Mouse (Mus musculus) layer of hippocampus, adult 18-20 months (tissue): Measurements from ENCODE around the gene Zfp760. TPM values are rescaled to one million over a fixed set of nuclear protein-coding genes. Genes with fewer than 3 reads are reported as not detected.
"Not testable (repeated sequence)": the region's sequence is repeated elsewhere in the genome, so short reads cannot be mapped to it uniquely, and the experiment has no call there.

Experiments
- DNase-seq, 2 experiments: peaks; one replicate each; pipeline ENCODE4 v3.0.0; 2022; ENCODE audit warnings: low spot score in 2 of 2
- long read RNA-seq: library from polyadenylated mRNA; stranded (forward); transcript quantifications from one replicate; pipeline ENCODE4 v2.0.0, GENCODE M21; 2021
- total RNA-seq, 2 experiments: library from RNA; stranded (reverse); gene quantifications; 2 replicates each; pipeline ENCODE4 v1.2.3; 2021

The Zfp760 gene
- total RNA-seq = 1 to 10 TPM; 7.3 to 8.6 TPM
- long read RNA-seq, full-length matches to known transcripts = 1 of 10 reads
- long read RNA-seq, partial matches to known transcripts = 4 of 10 reads
- long read RNA-seq, other reads (novel, unspliced or antisense) = 5 of 10 reads

DNA sequence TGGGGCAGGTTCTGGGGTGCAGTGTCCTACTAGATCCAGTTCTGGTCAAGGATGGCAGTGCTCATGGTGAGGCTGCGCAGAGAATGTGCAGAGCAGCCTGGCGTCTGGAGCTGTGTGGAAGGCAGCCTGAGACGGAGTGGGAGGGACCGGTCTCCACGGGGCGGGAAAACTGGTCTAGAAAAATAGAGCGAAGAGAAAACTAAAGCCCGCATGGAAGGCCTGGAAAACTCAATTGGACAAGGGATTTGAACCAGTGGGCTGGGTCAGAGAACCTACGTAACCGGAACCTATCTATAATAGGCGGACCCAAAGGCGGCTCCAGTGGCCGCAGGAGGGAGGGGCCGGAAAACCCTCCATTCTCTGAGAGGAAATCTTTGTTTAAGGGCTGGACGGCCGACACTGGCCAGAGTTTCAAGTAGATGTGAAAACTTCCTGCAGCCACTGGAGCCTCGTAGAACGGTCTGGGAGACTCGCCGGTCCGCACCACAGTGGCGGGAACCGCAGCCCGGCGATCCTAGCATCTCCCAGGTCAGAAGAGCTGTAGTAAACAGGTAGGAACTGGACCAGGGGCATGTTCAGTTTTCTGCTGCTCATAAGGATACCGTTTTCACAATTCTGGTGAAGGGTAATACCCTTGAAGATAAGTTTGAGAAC is at the start of gene Zfp760:
Gene Zfp760 (plus strand): TSS at position 399 of the 654 bp plus-strand sequence.
- DNase-seq = peak; percentile 72 to 87

DNA sequence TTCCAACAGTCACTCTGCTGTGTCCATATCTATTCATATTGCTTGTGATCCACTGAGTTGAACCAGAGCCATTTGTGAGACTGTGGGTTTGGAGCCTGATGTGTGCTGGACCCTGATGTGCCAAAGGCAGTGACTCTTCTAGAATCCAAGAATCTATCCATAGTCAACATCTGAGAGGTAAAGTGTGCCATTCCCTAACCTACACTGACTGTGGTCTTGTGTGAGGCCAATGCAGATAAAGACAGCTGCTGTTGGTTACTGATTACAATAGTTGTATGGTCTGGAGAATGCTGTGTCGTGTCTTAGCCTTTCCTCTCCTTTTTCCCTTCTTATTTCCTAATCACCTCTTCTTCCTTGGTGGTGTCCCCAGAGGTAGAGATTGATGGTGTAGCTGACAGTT is 28.7 kb upstream of the Zfp760 start:
- not testable (repeated sequence) for DNase-seq

DNA sequence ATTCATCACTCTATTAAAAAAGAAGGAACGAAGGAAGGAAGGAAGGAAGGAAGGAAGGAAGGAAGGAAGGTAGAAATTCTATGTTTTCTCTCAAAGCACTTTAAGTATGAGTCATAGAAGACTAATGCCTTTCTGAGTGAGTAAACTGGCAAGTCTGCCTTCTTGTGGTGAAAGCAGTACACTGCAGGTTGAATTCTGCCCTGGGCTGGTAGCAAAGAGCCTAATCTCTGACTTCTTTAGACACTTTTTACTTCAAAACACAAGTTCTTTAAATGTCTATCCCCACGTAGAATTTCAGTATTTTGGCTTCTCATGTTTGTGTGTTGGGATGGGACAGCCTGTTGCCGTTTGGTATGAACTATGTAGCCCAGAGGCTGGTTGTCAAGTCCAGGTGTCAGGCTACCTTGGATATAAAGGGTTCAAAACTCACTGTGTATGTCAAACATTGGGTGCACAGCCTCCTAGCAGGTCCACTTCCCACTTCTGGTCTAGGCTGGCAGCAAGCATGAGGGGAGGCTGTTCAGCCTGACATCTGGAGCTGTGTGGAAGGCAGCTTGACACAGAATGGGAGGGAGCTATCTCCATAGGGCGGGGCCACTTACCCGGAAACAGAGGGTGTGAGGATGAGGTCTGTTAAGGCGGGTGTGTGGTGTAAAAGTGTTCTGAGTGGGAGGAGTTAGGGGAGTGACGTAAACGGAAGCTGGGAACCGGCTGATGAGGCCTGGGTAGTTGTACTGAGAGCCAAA is 28.1 kb upstream of the Zfp760 start:
- peak; percentile 70 to 86 for DNase-seq

DNA sequence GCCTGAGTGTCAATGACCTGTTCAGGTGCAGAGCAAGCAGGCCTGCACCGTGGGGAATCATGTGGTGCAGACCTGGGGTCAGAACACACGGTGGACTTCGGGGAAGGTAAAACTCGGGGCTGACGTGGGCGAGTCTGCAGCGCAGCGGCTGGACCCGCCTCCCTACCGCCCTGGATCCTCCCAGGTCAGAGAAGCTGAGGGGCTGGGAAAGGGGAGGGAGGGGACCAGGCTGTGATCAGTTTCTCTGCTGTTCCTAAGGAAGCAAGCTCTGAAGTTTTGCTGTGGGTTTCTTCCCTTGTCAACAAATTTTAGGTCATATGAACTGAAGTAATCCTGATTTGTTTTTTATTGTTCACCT is 27.5 kb upstream of the Zfp760 start:
- not testable (repeated sequence) for DNase-seq

DNA sequence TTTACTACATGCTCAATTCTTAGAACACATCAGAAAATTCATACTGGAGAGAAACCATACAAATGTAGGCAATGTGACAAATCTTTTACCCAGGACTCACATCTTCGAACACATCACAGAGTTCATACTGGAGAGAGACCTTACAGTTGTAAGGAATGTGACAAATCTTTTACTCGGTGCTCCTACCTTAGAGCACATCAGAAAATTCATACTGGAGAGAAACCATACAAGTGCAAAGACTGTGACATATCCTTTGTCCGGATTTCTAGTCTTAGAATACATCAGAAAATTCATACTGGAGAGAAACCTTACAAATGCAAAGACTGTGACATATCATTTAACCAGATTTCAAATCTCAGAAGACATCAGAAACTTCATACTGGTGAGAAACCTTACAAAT is 16.0 kb upstream of the Zfp760 start, which contains the start of gene Gm10226:
Gene Gm10226 (plus strand): TSS at position 301 of the 400 bp plus-strand sequence.
- no peak for DNase-seq

DNA sequence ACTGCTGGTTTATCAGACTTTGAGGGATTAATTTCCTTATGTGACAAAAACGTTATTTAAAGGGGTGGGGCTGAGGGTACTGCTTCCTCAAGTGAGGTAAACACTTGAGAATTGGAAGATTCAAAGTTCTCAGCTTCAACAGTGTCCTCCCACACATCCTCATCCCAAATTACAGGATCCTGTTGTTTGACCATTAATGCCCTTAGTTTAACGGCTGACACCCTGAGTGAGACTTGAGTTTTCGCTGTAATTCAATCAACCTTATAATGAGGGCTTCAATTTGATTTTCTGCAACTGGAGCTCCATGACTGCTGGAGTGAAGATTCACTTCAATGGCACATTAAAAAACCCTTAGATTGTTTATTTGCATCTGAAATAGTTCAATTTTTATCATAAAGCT is 14.2 kb upstream of the Zfp760 start:
- DNase-seq = no peak

DNA sequence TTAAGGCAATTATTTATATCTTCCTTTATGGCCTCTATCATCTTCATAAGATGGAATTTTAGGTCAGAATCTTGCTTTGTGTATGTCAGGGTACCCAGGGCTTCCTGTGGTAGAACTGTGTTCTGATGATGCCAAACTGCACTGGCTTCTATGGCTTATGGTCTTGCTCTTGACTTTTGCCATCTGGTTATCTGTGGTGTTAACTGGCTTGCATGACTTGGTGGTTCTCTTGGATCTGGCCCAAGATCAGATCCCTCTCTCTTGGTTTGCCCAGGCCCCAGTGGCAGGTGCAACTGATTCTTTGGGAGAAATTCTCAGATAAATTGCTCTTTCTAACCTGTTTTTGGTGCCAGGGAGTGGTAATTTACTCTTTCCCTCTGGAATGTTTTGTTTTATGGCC is 11.5 kb upstream of the Zfp760 start:
- DNase-seq = no peak

DNA sequence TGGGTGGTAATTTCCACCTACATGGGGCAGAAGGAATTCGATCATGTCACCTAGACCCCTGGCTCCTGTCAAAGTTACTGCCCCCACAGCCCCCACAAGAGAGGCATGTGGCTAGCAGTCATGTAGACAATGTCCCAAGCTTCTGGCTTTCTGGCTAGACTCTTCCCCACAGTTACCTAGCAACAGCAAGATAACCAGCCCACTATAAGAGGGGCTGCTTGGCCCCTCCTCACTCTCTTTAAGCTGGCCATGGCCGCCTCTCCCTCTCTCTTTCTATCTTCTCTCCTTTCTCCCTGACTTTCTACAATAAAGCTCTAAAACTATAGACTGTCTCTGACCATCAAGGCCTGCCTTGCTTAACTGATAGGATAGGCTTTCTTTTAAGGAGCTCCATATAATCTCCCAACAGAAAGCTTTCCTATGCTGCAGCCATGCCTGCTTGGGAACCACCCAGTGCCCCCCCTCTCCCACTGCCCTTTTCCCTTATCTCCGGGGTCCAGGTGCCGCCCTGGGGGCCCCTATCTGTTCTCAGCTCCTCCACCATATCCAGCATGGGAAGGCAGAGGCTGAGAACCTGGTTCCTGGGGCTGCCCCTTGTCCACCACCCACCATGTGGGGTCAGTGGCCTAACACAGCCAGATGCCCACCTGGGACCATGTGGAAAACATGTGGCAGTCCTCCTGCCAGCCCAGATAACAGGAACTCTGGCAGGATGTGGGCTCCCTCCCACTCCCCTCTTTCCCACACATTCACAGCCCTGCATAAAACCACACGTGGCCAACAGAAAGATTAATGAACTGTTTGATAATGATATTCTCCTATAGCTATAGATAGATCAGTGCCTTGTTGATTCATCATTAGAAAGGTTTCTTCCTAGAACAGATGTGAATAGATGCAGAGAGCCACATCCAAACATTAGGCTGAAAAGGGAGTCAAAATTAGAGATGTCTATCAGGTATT is 5.0 kb upstream of the Zfp760 start:
- no peak for DNase-seq

DNA sequence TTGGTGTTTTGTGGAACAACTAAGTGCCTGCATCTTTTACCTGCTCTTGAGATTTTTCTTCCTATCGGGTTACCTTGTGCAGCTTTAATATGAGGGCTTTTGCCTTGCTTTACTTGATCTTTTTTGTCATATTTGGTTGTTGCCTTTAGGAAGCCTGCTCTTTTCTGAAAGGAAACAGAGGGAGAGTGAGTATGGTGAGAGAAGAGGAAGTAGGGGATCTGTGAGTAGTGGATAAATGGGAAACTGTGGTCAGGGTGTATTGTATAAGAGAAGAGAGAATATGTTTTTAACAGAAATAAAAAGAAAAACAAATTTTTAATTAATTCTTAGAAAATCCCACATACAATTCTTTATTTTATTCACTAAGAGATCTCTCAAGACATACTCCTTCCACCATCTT is 4.1 kb upstream of the Zfp760 start:
- DNase-seq = no peak

DNA sequence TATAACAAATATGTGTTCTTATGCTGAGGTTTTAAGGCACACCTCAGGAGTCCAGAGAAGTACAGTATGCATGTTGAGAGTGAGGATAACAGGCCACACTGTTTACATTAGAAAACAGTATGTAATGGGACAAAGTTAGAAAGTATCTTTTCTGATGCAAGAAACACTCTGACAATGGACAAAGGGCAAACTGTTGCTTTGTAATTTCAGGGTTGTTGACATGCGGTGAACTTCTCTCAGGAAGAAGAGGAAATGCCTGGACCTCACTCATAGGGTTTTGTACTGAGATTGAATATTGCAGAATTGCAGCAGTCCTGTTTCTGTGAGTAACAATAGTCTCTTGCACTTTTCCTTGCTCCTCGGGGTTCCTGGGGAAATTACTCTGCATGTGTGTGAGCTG is 860 bp downstream of the Zfp760 start:
- DNase-seq = no peak

DNA sequence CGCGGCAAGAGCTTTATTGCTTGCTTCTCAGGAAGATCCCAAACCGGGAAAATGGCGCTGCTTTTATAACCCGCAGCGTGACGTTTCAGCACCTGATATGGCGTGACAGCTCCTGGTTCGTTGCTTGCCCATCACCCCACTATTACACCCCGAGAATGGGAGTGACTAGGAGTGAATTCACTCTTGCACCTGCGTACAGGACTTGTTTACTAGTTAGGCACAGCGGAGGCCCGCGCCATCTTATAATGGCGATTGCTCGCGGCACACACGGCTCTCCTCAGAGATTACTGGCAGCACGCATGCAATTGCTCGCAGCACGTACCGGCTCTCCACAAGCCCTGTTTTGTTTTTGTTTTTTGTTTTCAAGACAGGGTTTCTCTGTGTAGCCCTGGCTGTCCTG is 23.0 kb downstream of the Zfp760 start, which contains the start of gene Zfp229:
Gene Zfp229 (plus strand): TSS at position 301 of the 400 bp plus-strand sequence.
- not testable (repeated sequence) for DNase-seq

DNA sequence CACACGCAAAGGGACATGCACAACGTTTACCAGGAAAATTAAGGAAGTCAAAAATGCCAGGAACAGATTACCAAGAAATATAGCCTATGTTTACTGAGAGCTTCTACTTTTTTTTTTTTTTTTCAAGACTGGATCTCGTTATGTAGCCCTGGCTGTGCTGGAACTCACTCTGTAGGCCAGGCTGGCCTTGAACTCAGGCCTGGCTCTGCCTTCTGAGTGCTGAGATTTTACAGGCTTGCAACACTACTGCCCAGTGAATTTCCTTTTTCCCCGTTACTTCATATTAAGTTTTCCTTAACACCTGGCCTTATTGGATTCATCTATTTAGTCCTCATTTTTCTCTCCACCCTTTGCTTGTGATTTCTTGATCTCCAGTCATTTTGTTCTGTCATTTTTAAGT is 25.5 kb downstream of the Zfp760 start:
- no peak for DNase-seq

DNA sequence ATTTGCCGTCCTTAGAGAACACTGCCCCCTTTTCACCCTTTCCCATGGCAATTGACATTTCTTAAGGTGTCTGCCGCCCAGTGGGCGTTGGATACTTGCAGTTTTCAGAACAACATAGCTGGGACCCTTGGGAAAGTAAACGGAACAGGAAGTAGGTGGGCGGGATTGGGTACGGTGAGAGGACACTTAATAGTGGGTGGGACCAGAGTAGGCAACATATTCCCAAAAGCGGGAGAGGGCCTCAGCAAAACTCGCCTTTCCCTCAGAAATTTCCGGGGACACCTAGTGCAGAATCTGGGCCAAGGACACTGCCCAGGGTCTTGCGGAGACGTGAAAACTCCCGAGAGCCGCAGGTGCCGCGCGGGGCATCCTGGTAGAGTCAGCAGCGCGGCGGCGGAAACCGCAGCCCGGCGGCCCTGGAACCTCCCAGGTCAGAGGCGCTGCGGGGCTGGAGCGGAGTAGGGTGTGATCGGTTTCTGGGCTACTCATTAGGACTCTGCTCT is 26.0 kb downstream of the Zfp760 start:
- DNase-seq = peak; percentile 32 to 70

DNA sequence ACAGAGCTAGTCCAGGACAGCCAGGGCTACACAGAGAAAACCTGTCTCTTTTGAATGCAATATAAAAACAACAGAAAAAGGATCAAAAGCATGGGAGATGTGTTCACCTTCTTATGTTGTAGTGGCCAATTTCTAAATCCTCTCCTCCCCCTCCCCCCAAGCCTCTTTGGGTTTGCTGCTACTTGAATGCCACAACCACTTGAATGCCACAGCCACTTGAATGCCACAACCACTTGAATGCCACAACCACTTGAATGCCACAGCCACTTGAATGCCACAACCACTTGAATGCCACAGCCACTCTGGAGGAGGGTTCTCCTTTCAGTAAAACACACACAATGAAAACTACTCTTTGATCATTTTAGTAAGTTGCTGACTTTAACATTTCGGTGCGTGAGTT is 45.2 kb downstream of the Zfp760 start:
- DNase-seq = no peak

DNA sequence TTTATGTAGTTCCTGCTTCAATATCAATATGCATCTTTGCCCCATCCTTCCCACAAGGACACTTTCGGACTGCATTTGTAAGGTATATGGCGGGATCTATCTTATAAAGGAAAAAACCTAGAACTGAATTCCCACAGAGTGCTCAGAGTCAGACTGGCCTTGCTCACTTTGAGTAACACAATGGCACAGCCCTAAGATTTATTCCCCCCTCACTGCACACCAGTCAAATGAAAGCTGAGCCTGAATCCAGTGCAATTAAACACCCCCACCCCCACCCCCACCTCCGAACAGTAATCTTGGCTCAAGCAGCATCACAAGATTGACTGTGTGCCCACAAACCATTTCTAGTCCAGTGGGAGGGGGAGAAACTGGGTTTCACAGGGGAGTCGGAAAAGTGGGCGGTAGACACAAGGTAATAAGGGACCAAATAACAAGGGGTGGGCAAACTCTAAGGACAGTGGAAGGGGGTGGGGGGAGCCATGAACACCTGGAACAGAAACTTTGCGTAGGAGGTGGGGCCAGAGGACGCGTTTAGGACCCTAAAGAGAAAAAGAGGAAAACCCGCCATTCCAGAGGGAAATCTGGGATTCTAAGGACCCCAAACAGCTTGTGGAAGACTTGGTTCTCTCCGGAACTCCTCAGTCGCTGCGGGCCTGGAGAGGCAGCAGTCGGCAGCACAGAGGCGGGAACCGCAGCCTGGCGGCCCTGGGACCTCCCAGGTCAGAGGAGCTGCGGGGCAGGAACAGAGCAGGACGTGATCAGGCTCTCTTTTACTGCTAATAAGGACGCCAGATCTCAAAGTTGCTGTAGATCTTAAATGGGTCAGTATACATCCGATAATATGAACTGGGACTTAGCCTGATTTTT is 46.0 kb downstream of the Zfp760 start:
- DNase-seq = no peak

DNA sequence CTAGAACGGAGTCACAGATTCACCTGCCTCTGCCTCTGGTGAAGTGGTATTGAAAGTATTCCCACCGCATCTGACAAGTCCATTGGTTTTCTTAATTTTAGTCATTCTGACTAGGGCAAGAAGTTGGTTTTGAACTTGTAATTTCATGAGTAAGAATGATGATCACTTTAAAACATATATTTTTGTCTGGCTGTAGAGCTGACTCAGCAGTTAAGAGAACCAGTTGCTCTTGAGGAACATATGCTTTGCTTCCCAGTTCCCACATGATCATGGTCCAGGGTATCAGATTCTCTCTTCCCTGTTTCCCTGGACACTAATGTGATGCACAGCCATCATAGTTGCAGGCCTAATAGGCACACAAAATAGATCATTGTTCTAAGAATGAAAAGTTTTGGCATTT is 62.8 kb downstream of the Zfp760 start:
- DNase-seq = no peak
